Mouse (Mus musculus) intestine, embryonic 15.5 days (tissue): ENCODE measurements at regions not wholly inside any gene's neighbourhood (a gene's known extent, or its start where the extent isn't known, plus 50 kb on each side); places are given as distances from the start of the nearest gene placed in this dataset.

ENCODE experiments used
- ATAC-seq: fragments of 200-750 bp; cut with Nextera tagmentation; 2 replicates; pipeline ENCODE4 v1.8.0; 2017; ENCODE audit warnings: moderate TSS enrichment, moderate library complexity
- H3K27ac ChIP-seq: fragments of 300-500 bp; sonication (generic); 2 replicates; pipeline ENCODE4 v1.5.1; 2015; ENCODE audit warnings: mild to moderate bottlenecking, inconsistent platforms
- H3K27me3 ChIP-seq: fragments of 300-500 bp; sonication (generic); replicated peaks from 2 replicates; pipeline ENCODE4 v1.6.1; 2015; ENCODE audit warnings: inconsistent platforms
- H3K36me3 ChIP-seq: fragments of 300-500 bp; sonication (generic); 2 replicates; pipeline ENCODE4 v1.6.1; 2015; ENCODE audit warnings: inconsistent platforms
- H3K4me1 ChIP-seq: fragments of 300-500 bp; sonication (generic); replicated peaks from 2 replicates; pipeline ENCODE4 v1.6.1; 2015; ENCODE audit warnings: inconsistent platforms
- H3K4me2 ChIP-seq: fragments of 300-500 bp; sonication (generic); replicated peaks from 2 replicates; pipeline ENCODE4 v1.6.1; 2015; ENCODE audit warnings: mild to moderate bottlenecking, inconsistent platforms
- H3K4me3 ChIP-seq: fragments of 300-500 bp; sonication (generic); replicated peaks from 2 replicates; pipeline ENCODE4 v1.5.1; 2015; ENCODE audit warnings: inconsistent platforms
- H3K9ac ChIP-seq: fragments of 300-500 bp; sonication (generic); 2 replicates; pipeline ENCODE4 v1.6.1; 2015; ENCODE audit warnings: inconsistent platforms
- H3K9me3 ChIP-seq: fragments of 300-500 bp; sonication (generic); 2 replicates; pipeline ENCODE4 v1.6.1; 2016; ENCODE audit warnings: inconsistent platforms
- WGBS: fragments of 180-500 bp; shearing (Covaris S2); methylation state at CpG from one replicate; pipeline ENCODE4 v1.1.7; 2015; 5-methylcytosine and 5-hydroxymethylcytosine counted together

DNA sequence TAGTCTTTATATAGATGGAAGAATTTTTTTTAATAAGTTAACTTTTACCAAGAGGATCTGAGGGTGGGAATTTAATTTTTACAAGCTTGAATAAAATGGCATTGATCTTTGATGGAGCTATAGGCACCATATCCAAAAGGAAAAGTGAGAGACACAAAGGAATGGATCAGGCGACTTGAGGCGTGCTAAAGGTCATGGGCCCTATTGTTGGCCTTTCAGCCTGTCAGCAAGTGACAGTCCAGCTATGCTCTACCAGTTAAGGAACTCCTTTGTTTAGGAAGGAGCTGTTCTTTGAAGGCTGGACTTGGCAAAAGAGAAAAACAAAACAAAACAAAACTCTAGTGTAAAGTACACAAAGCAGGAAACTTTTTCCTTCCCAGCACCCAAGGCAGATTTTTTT, 403.8 kb downstream of the Tmem161b start:
- H3K4me3 ChIP-seq, result no peak overlapping the region
- WGBS, result 61% methylated on average over 2 of the region's 2 CpGs
- H3K27me3 ChIP-seq, result no peaks in the 10 kb centered on the region
- no peak overlapping the region for H3K27ac ChIP-seq
- no peaks in the 10 kb centered on the region for H3K36me3 ChIP-seq
- no peak overlapping the region for H3K9ac ChIP-seq
- H3K4me2 ChIP-seq, result no peak overlapping the region
- no peaks in the 10 kb centered on the region for H3K4me1 ChIP-seq
- H3K9me3 ChIP-seq, result no peaks in the 10 kb centered on the region
- no peak for ATAC-seq

DNA sequence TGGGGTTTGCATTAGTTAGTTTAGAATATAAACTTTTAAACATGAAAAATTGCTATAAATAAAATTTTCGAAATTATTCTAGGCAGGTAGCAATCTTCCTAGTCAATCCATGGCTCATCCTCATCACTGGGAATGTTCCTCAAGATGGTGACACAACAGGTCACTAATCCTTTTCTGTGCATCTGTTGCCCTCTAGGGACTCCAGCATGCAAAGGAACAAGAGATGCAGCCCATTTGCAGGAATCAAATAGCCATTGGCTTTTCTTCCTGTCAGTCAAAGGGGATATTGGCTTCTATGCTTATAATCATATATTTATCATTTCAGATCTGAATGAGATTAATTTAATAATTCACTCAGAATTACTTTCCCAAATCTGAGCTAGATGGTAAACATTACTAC, 404.3 kb downstream of the Tmem161b start:
- H3K4me2 ChIP-seq, result no peak overlapping the region
- H3K9me3 ChIP-seq, result no peaks in the 10 kb centered on the region
- no peak for ATAC-seq
- H3K9ac ChIP-seq, result no peak overlapping the region
- H3K36me3 ChIP-seq, result no peaks in the 10 kb centered on the region
- H3K27me3 ChIP-seq, result no peaks in the 10 kb centered on the region
- H3K4me1 ChIP-seq, result no peaks in the 10 kb centered on the region
- no peak overlapping the region for H3K4me3 ChIP-seq
- WGBS, result 62% methylated on average over 1 of the region's 1 CpGs
- no peak overlapping the region for H3K27ac ChIP-seq

- WGBS, result 66% methylated on average over 2 of the region's 2 CpGs
- H3K9me3 ChIP-seq, result no peaks in the 10 kb centered on the region
- H3K4me2 ChIP-seq, result no peak overlapping the region
- H3K4me3 ChIP-seq, result no peak overlapping the region
- no peaks in the 10 kb centered on the region for H3K36me3 ChIP-seq
- H3K9ac ChIP-seq, result no peak overlapping the region
- no peak for ATAC-seq
- no peaks in the 10 kb centered on the region for H3K27me3 ChIP-seq
- H3K27ac ChIP-seq, result no peak overlapping the region
- H3K4me1 ChIP-seq, result no peaks in the 10 kb centered on the region
Observed at GRCm38 (mm10) chr13:84630686-84631085, 408.6 kb downstream of the Tmem161b start.

DNA sequence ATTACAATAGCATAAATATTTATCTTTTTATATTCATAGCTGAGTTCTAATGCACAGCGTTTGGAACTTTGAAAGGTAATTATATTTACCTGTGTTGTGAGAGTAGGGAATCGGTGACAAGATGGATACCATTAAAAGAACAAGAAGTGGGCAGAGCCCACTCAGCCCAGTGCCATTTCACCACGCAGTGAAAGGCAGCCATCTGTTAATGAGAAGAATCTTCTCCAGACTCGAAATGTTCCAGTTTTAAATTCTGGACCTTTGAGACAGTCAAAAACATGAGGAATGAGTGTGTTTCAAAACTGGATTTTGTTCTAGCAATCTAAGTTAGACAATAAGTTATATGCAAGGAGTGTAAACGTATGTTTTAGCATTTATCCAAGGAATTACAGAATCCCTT, 410.4 kb downstream of the Tmem161b start:
- Histone ChIP-seq H3K9ac (no peak overlapping the region), H3K36me3 (no peaks in the 10 kb centered on the region), H3K4me3 (no peak overlapping the region), H3K4me1 (no peaks in the 10 kb centered on the region), H3K27me3 (no peaks in the 10 kb centered on the region), H3K4me2 (no peak overlapping the region), H3K9me3 (no peaks in the 10 kb centered on the region), H3K27ac (no peak overlapping the region)
- ATAC-seq, result no peak
- WGBS, result 73% methylated on average over 5 of the region's 5 CpGs

- H3K27ac ChIP-seq, result no peak overlapping the region
- no peaks in the 10 kb centered on the region for H3K27me3 ChIP-seq
- ATAC-seq, result no peak
- H3K4me3 ChIP-seq, result no peak overlapping the region
- no peaks in the 10 kb centered on the region for H3K36me3 ChIP-seq
- no peaks in the 10 kb centered on the region for H3K4me1 ChIP-seq
- no peak overlapping the region for H3K9ac ChIP-seq
- H3K4me2 ChIP-seq, result no peak overlapping the region
- no peaks in the 10 kb centered on the region for H3K9me3 ChIP-seq
Observed at GRCm38 (mm10) chr13:84636831-84637230, 414.7 kb downstream of the Tmem161b start.

- Histone ChIP-seq H3K4me1 (no peaks in the 10 kb centered on the region), H3K27me3 (no peaks in the 10 kb centered on the region), H3K4me2 (no peak overlapping the region), H3K9ac (no peak overlapping the region), H3K27ac (no peak overlapping the region), H3K36me3 (no peaks in the 10 kb centered on the region), H3K4me3 (no peak overlapping the region), H3K9me3 (no peaks in the 10 kb centered on the region)
- no peak for ATAC-seq
- WGBS, result 73% methylated on average over 1 of the region's 1 CpGs
Observed at GRCm38 (mm10) chr13:84637606-84638005, 415.5 kb downstream of the Tmem161b start.

- no peaks in the 10 kb centered on the region for H3K27me3 ChIP-seq
- no peaks in the 10 kb centered on the region for H3K4me1 ChIP-seq
- no peaks in the 10 kb centered on the region for H3K9me3 ChIP-seq
- H3K4me3 ChIP-seq, result no peak overlapping the region
- no peak overlapping the region for H3K4me2 ChIP-seq
- H3K36me3 ChIP-seq, result no peaks in the 10 kb centered on the region
- 78% methylated on average over 4 of the region's 4 CpGs for WGBS
- no peak overlapping the region for H3K9ac ChIP-seq
- no peak for ATAC-seq
- no peak overlapping the region for H3K27ac ChIP-seq
Observed at GRCm38 (mm10) chr13:84638401-84638934, 416.4 kb downstream of the Tmem161b start.

DNA sequence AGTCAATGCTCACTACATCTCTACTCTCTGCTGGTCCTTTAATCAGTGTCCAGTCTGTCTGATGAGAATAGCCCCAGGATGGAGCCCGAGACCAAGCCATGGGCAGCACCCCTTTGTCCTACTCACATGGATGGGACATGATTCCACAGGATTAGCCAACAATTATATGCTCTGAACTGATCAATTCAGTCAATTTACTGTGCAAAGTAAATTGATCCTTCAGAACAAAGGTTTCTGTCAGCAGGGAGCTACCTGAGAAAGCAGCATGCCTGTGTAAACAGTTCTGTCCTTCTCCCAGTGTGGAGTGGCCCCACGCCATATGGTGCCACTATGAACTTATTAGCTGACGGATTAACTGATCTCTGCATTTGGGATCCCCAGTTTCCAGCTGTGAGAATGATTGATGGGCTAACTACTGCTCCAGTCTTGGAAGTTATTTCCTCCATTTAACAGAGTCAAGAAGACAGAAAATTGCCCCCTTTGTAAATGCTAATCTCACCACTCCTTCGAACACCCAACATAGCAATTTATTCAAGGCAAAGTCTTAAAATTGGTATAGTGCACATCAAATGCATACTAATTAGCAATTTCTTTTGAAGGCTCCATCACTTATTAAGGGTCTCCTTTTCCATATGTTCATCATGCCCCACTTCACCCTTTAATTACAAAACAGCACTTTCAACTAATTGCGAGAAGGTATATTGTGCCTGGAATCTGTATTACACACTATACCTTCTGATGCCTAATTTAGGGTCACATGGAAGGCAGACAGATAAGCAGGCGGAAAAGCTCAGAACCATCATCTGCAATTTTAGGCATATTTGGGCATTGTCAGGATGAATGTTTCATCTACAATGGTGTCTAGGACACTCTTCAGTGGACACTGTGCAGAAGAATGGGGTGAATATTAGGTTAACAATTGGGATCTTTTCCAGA, 417.3 kb downstream of the Tmem161b start:
- H3K9ac ChIP-seq, result no peak overlapping the region
- no peaks in the 10 kb centered on the region for H3K27me3 ChIP-seq
- 69% methylated on average over 6 of the region's 6 CpGs for WGBS
- no peak overlapping the region for H3K27ac ChIP-seq
- H3K4me3 ChIP-seq, result no peak overlapping the region
- H3K4me2 ChIP-seq, result no peak overlapping the region
- no peaks in the 10 kb centered on the region for H3K36me3 ChIP-seq
- ATAC-seq, result no peak
- no peaks in the 10 kb centered on the region for H3K4me1 ChIP-seq
- H3K9me3 ChIP-seq, result no peaks in the 10 kb centered on the region

DNA sequence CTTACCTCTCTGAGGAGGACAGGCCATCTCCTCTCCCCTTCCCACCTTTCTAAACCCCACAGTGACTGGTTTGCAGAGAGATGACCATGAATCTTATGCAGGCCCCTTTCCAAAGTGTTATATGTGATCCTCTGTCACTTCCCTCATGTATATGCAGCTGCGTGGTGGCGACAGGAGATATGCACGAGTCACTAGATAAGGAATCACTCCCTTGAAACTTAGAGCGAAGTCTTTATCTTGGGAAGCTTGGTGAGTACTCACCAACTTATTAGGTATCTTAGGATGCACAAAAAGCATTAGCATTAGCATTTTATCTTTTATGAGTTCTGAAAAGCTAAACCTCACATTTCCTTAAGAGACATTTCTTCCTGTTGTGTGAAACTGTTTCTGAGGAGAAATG, 421.9 kb downstream of the Tmem161b start:
- no peak overlapping the region for H3K9ac ChIP-seq
- H3K36me3 ChIP-seq, result no peaks in the 10 kb centered on the region
- no peaks in the 10 kb centered on the region for H3K27me3 ChIP-seq
- no peak overlapping the region for H3K27ac ChIP-seq
- no peaks in the 10 kb centered on the region for H3K4me1 ChIP-seq
- ATAC-seq, result no peak
- H3K4me3 ChIP-seq, result no peak overlapping the region
- no peak overlapping the region for H3K4me2 ChIP-seq
- no peaks in the 10 kb centered on the region for H3K9me3 ChIP-seq
- 92% methylated on average over 4 of the region's 4 CpGs for WGBS

- H3K27ac ChIP-seq, result no peak overlapping the region
- H3K4me2 ChIP-seq, result no peak overlapping the region
- H3K4me1 ChIP-seq, result no peaks in the 10 kb centered on the region
- ATAC-seq, result no peak
- no peak overlapping the region for H3K9ac ChIP-seq
- no peak overlapping the region for H3K4me3 ChIP-seq
- no peaks in the 10 kb centered on the region for H3K36me3 ChIP-seq
- WGBS, result 71% methylated on average over 1 of the region's 1 CpGs
- no peaks in the 10 kb centered on the region for H3K27me3 ChIP-seq
- no peaks in the 10 kb centered on the region for H3K9me3 ChIP-seq
Observed at GRCm38 (mm10) chr13:84646899-84647298, 424.8 kb downstream of the Tmem161b start.

- Histone ChIP-seq H3K9ac (no peak overlapping the region), H3K4me1 (no peaks in the 10 kb centered on the region), H3K27me3 (no peaks in the 10 kb centered on the region), H3K4me2 (no peak overlapping the region), H3K27ac (no peak overlapping the region), H3K36me3 (no peaks in the 10 kb centered on the region), H3K9me3 (no peaks in the 10 kb centered on the region), H3K4me3 (no peak overlapping the region)
- no peak for ATAC-seq
- 25% methylated on average over 1 of the region's 1 CpGs for WGBS
Observed at GRCm38 (mm10) chr13:84648056-84648455, 426.0 kb downstream of the Tmem161b start.

DNA sequence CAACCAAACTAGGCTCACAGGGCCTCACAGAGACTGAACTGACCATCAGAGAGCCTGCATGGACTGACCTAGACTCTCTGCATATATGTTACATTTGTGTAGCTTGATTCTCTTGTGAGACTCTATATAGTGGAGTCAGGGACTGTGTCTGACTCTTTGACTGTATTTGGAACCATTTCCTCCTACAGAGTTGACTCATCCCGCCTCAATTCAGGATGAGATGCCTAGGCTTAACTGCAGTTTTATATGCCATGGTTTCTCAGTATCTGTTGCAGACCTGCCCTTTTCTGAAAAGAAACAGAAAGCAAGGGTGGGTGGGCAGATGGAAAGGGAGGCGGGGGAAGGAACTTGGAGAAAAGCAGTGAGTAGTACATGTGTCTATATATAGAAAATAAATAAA, 441.9 kb downstream of the Tmem161b start:
- H3K4me2 ChIP-seq, result no peak overlapping the region
- H3K27me3 ChIP-seq, result no peaks in the 10 kb centered on the region
- no peaks in the 10 kb centered on the region for H3K36me3 ChIP-seq
- H3K4me1 ChIP-seq, result no peaks in the 10 kb centered on the region
- no peak overlapping the region for H3K27ac ChIP-seq
- ATAC-seq, result no peak
- no peak overlapping the region for H3K9ac ChIP-seq
- no peak overlapping the region for H3K4me3 ChIP-seq
- no peaks in the 10 kb centered on the region for H3K9me3 ChIP-seq
- WGBS, result 90% methylated on average over 2 of the region's 2 CpGs

DNA sequence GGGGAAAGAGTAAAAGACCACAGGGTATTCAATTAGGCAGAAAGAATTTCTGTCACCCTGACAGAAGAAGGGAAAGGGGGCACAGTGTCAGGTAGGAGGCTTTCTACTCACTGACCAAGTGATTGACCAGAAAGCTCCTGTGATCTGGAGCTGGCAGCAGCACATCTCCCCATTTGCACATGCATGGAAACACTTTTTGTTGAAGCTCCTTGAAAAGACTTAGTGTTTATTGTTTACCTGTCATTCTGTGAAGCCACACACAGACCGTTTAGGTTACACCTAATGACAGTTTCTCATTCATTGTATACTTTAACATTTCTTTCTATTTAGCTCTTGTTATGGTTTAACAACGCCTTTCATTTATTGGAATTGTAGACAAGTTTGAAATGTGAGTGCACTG, 458.9 kb downstream of the Tmem161b start:
- Histone ChIP-seq H3K4me2 (no peak overlapping the region), H3K36me3 (no peaks in the 10 kb centered on the region)

More for the DNA sequence above, 458.9 kb downstream of the Tmem161b start:
- no peaks in the 10 kb centered on the region for H3K9me3 ChIP-seq
- no peaks in the 10 kb centered on the region for H3K27me3 ChIP-seq
- no peaks in the 10 kb centered on the region for H3K4me1 ChIP-seq
- ATAC-seq, result no peak
- no peak overlapping the region for H3K27ac ChIP-seq
- WGBS, result 38% methylated on average over 2 of the region's 2 CpGs
- H3K9ac ChIP-seq, result no peak overlapping the region
- H3K4me3 ChIP-seq, result no peak overlapping the region
